Mouse (Mus musculus): Measurements from ENCODE around the gene Arhgef11. TPM values are rescaled to one million over a fixed set of nuclear protein-coding genes. Genes with fewer than 3 reads are reported as not detected.

The Arhgef11 gene
- polyA plus RNA-seq (2017; shearing (Covaris generic)) = 9.1 TPM

DNA sequence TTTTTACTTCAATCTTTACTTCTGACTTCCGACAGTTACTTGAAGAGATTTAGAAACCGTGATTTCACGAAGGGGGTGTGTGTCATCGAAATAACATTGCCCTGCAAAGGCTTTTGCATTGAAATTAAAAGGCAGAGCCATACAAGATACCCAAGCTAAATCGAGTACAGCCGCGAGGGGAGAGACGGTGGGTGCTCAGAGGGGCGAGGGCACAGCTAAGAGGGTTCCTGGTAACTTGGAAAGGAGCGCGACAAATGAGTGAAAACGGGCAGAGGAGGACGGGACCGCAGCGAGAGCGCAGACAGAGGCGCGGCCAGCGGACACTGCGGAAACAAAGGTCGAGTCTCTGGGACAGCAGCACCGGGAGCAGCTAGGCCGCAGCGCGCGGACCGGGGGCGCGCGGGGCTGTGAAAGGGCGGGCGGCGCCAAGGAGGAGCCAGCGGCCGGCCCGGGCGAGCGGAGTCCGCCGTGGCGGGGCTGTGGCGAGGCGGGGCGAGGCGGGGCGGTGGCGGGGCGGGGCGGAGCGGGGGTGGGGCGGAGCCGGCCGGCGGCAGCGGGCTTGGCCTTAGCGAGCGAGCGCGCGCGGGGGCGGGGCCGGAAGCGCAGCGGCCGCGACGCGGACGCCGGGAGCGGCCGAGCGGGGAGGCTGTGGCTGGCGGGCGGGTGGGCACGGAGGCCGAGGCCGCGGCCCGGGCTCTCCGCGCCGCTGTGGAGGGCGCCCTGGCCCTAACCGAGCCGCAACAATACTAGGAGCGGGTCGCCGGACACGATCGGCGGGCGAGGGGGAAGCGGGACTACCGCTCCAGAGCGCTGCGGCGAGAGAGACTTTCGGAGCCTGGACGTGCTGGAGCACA is at the start of gene Arhgef11:
Gene Arhgef11, plus strand, starts transcription at position 603 of the 854 bp plus-strand sequence.

DNA sequence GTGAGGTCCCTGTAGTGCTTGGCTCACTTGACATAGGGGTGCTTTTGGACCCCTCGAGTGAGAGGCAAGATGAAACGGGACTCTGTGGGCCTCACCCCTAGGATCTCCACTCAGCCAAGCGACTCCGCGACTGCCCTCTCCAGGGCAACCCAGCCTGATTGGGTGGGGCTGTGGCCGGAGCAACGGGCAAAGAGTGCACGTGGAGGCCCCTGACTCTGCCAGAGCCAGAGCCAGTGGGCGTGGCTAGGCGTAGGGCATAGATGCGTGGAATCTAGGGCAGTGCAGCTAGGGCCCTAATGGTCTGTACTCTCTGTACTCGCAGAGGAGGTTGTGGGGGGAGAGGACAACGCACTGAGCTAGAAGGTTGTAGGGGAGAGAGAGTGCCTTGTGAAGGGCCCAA is 131.1 kb downstream of the Arhgef11 start, which contains the start of gene Lrrc71:
Gene Lrrc71, minus strand, starts transcription at position 195 of the 400 bp plus-strand sequence.

Other genes starting within 250 kb of the Arhgef11 start
- 14.8 TPM for gene Fcrl1, start 241.2 kb upstream of the Arhgef11 start, polyA plus RNA-seq (2017; shearing (Covaris generic))
- gene Fcrl5, start 181.8 kb upstream of the Arhgef11 start, polyA plus RNA-seq (2017; shearing (Covaris generic)) = 0.62 TPM
- 42.1 TPM for gene Etv3, start 92.2 kb upstream of the Arhgef11 start, polyA plus RNA-seq (2017; shearing (Covaris generic))
- 0.62 TPM for gene Lrrc71, start 131.1 kb downstream of the Arhgef11 start, polyA plus RNA-seq (2017; shearing (Covaris generic))
- gene Ntrk1, start 177.6 kb downstream of the Arhgef11 start, polyA plus RNA-seq (2017; shearing (Covaris generic)) = not detected
- 0.71 TPM for gene Insrr, start 179.4 kb downstream of the Arhgef11 start, polyA plus RNA-seq (2017; shearing (Covaris generic))
- 122 TPM for gene Pear1, start 206.7 kb downstream of the Arhgef11 start, polyA plus RNA-seq (2017; shearing (Covaris generic))
- gene Sh2d2a, start 229.2 kb downstream of the Arhgef11 start, polyA plus RNA-seq (2017; shearing (Covaris generic)) = 329 TPM

Measured in activated CD4-positive, CD25-positive, alpha-beta regulatory T cell, adult 9 weeks (primary cell).